In genomic region chr3:115863487-115863886, GRCm38 (mm10) we compare ENCODE assay signal across 16 mouse cellular contexts.
"Had no signal": no experiment of that assay in that cellular context is flagged by ENCODE, and none has a peak within 500 bp of the region (broad histone marks: within the 10 kb centered on the region; RNA-seq: fewer than 3 reads in every experiment).

No protein-coding gene starts in this region.

- H3K4me1 ChIP-seq: neural tube, embryonic 13.5 days; neural tube, embryonic 15.5 days; stomach, embryonic 15.5 days had no signal

- H3K36me3 ChIP-seq: neural tube, embryonic 13.5 days; neural tube, embryonic 15.5 days; stomach, embryonic 15.5 days had no signal

- H3K27ac ChIP-seq: neural tube, embryonic 13.5 days; neural tube, embryonic 15.5 days; stomach, embryonic 15.5 days; stomach, postnatal 0 days had no signal

- H3K9me3 ChIP-seq: neural tube, embryonic 13.5 days; neural tube, embryonic 15.5 days; stomach, embryonic 15.5 days had no signal

- DNase-seq: retina, postnatal 1 day; right cerebral cortex, adult 18-20 months; right cerebral cortex, postnatal 14 days; right cerebral cortex, postnatal 25 days; right cerebral cortex, postnatal 4 days; spleen, adult 18-20 months; thymus, adult 18-20 months; thymus, adult 2 months; thymus, postnatal 14 days; thymus, postnatal 25 days; thymus, postnatal 36 days; thymus, postnatal 4 days had no signal

- H3K9ac ChIP-seq: neural tube, embryonic 13.5 days; neural tube, embryonic 15.5 days; stomach, embryonic 15.5 days had no signal

- H3K4me2 ChIP-seq: neural tube, embryonic 13.5 days; neural tube, embryonic 15.5 days; stomach, embryonic 15.5 days had no signal

- H3K4me3 ChIP-seq: neural tube, embryonic 13.5 days; neural tube, embryonic 15.5 days; stomach, embryonic 15.5 days had no signal

- H3K27me3 ChIP-seq: neural tube, embryonic 13.5 days; neural tube, embryonic 15.5 days; stomach, embryonic 15.5 days had no signal
